Mouse (Mus musculus) midbrain, embryonic 15.5 days (tissue): ENCODE results near the gene Ssna1. TPM values are rescaled to one million over a fixed set of nuclear protein-coding genes. Genes with fewer than 3 reads are reported as not detected.
A peak's percentile ranks its signal among the peaks of the same experiment; 100 is the strongest.

Experiments used
- ATAC-seq: fragments of 200-750 bp; cut with Nextera tagmentation; replicated peaks from 2 replicates; pipeline ENCODE4 v1.8.0; 2017; ENCODE audit warnings: moderate TSS enrichment
- H3K27ac ChIP-seq: fragments of 300-500 bp; sonication (generic); 2 replicates; pipeline ENCODE4 v1.5.1; 2015; ENCODE audit warnings: mild to moderate bottlenecking, inconsistent platforms
- H3K27me3 ChIP-seq: fragments of 300-500 bp; sonication (generic); replicated peaks from 2 replicates; pipeline ENCODE4 v1.6.1; 2015; ENCODE audit warnings: inconsistent platforms
- H3K36me3 ChIP-seq: fragments of 300-500 bp; sonication (generic); replicated peaks from 2 replicates; pipeline ENCODE4 v1.6.1; 2015; ENCODE audit warnings: inconsistent platforms
- H3K4me1 ChIP-seq: fragments of 300-500 bp; sonication (generic); 2 replicates; pipeline ENCODE4 v1.6.1; 2015; ENCODE audit warnings: inconsistent platforms
- H3K4me2 ChIP-seq: fragments of 300-500 bp; sonication (generic); 2 replicates; pipeline ENCODE4 v1.6.1; 2015; ENCODE audit warnings: inconsistent platforms, mild to moderate bottlenecking, moderate library complexity
- H3K4me3 ChIP-seq: fragments of 300-500 bp; sonication (generic); 2 replicates; pipeline ENCODE4 v1.5.1; 2015; ENCODE audit warnings: mild to moderate bottlenecking, inconsistent platforms
- H3K9ac ChIP-seq: fragments of 300-500 bp; sonication (generic); 2 replicates; pipeline ENCODE4 v1.6.1; 2015; ENCODE audit warnings: mild to moderate bottlenecking, inconsistent platforms
- H3K9me3 ChIP-seq: fragments of 300-500 bp; sonication (generic); 2 replicates; pipeline ENCODE4 v1.6.1; 2016; ENCODE audit warnings: inconsistent platforms
- WGBS: fragments of 180-500 bp; shearing (Covaris S2); methylation state at CpG from one replicate; pipeline ENCODE4 v1.1.7; 2015; ENCODE audit warnings: mixed read lengths; 5-methylcytosine and 5-hydroxymethylcytosine counted together
- polyA plus RNA-seq: library from polyadenylated mRNA; unstranded; fragments of >200 nt; fragmentation: Nextera tagmentation; extraction: Ambion mirVana; gene quantifications from 2 replicates; pipeline ENCODE4 v1.2.1, GENCODE M21; 2015

Ssna1 gene
- polyA plus RNA-seq = 186 and 197 TPM in 2 replicates

DNA sequence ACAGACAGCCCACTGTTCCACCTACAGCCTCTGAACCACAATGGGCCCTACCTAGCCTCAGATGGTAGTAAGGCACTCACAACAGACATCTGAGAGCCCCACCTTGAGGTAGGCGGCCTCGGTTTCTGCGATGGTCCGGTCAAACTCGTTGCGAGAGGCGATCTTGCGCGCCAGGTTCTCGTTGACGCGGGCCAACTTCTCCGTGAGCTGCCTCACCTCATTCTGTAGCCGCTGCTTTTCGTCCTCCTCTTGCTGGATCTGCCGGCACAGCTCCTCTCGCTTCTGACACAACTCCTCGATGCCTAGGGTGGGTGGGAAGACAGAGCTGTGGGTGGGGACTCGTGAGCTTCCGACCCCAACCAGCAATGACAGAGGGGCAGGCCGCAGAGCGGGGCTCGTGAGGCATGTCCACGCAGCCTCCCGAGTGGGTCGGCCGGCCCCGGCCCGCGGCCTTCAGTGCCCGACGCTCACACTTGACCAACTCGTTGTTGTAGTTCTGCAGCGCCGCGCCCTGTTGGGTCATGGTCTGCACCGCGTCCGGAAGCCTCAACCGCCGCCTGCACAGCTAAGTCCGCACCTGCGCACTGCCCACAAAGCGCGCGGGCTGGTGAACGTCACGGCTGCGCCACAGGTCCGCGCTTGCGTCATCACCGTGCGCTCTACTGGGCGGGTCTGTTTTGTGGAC, at the start of gene Ssna1, which contains the start of gene Anapc2:
Gene Ssna1, minus strand, starts transcription at position 612 of the 685 bp plus-strand sequence.
Gene Anapc2, plus strand, starts transcription at position 652 of the 685 bp plus-strand sequence.
- Histone ChIP-seq H3K4me3 (peak within 1 kb of the TSS; percentile 83), H3K36me3 (peaks cover 39% of the 10 kb centered on the region), H3K27me3 (no peaks in the 10 kb centered on the region), H3K9ac (peak within 1 kb of the TSS; percentile 91), H3K9me3 (no peaks in the 10 kb centered on the region), H3K27ac (peak within 1 kb of the TSS; percentile 83), H3K4me1 (peaks cover 41% of the 10 kb centered on the region), H3K4me2 (peak within 1 kb of the TSS; percentile 74)
- peak; percentile 95 for ATAC-seq
- WGBS = under 1% methylated on average over 55 of the region's 55 CpGs

DNA sequence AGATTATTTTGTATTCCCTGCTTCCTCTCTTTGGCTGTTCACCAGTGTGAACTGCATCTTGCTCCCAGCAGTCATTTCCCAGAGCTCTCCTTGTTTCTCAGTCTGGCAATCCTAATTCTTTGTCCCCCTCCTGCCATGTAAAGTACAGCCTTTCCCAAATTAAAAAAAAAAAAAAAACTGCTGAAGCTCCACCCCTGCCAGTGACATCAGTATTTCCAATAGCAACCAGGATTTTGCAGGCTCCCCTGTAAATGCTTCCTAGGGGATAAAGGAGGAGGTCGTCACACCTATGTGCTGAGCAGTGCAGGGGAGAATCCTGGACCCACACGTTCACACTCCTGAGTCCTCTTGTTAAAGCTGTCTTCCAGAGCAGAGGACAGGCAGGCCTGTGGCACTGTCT, 47.8 kb upstream of the Ssna1 start:
- no peak overlapping the region for H3K9ac ChIP-seq
- peaks cover 24% of the 10 kb centered on the region for H3K4me1 ChIP-seq
- H3K9me3 ChIP-seq = no peaks in the 10 kb centered on the region
- no peak overlapping the region for H3K4me2 ChIP-seq
- no peak overlapping the region for H3K27ac ChIP-seq
- peaks cover 36% of the 10 kb centered on the region for H3K27me3 ChIP-seq
- no peak overlapping the region for H3K4me3 ChIP-seq
- no peak for ATAC-seq
- WGBS = 41% methylated on average over 2 of the region's 2 CpGs
- no peaks in the 10 kb centered on the region for H3K36me3 ChIP-seq

DNA sequence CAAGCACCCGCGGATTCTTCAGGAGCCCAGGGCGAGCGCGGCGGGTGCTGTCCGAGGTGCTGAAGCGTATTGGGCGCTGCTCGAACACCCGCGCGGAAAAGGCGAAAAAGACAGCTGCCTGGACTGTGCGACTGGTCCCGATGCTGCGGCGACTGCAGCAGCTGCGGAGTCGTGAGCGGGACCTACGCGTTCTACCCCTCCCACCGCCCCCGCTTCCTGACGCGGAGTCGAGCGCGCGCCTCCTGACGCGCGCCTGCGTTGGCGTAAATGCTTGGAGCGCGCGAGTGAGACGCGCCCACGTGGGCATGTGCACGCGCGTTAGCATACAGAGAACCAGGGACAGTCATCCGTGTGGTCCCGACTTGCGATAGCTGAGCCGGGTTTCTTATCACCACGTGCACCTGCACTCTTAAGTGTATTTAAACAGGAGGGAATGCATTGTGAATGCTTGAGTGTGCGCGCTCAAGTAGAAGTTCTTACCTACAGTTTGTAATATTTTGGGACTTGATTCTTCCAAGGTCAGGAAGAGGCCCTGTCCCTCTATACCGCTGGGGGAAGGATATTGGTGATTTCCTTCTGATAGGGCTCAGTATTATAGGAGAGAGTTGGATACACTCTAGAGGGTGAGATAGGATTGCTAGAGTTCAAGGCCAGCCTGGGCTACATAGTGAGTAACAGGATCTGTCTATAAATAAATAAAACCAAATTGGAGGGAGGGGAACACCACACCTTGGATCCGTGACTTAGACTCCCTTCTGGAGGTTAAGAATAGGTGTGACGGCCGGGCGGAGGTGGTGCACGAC, 46.9 kb upstream of the Ssna1 start, which contains the start of gene Grin1:
Gene Grin1, minus strand, starts transcription at position 217 of the 803 bp plus-strand sequence.
- Histone ChIP-seq H3K27ac (peak within 1 kb of the TSS; percentile 82), H3K4me2 (peak within 1 kb of the TSS; percentile 61), H3K9ac (peak within 1 kb of the TSS; percentile 65), H3K4me3 (peak within 1 kb of the TSS; percentile 53), H3K4me1 (peaks cover 24% of the 10 kb centered on the region), H3K36me3 (no peaks in the 10 kb centered on the region), H3K9me3 (no peaks in the 10 kb centered on the region), H3K27me3 (peaks cover 45% of the 10 kb centered on the region)
- WGBS = 8% methylated on average over 58 of the region's 58 CpGs
- ATAC-seq = peak; percentile 87

DNA sequence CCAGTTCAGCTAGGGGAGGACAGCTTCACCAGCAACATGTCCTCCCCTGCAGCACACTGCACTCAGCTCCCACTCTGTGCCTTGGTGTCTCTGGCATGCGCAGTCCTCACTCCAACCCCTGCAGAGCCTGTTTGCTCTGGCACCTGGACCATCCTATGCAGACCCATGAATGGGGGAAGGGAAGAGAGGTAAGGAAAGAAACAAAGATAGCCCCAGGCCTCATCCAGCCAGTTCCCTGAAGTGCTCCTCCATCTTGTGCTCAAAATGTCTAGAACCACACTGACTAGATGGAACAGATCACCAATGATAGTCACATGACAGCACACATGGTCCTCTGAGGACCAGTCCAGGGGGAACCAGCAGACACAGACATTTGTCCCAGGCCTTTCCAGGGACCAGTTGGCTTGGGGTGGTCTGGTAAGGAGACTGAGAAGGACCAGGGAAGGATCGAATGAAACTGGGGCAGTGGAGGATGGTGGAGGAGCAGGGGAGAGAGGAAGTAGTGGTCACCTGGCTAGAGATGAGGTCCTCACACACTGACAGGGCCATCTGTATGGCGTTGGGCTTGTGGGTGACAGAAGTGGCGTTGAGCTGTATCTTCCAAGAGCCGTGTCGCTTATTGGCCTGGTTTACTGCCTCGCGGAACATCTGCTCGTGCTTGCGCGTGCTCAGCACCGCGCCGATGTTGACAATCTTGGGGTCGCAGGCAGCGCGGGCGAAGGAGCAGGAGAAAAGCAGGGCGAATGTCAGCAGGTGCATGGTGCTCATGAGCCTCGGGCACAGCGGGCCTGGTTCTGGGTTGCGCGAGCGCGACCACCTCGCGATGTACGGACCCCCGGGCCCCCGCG, 46.1 kb upstream of the Ssna1 start:
- Histone ChIP-seq H3K9ac (peak overlapping the region; percentile 65), H3K9me3 (no peaks in the 10 kb centered on the region), H3K27me3 (peaks cover 53% of the 10 kb centered on the region), H3K4me2 (peak overlapping the region; percentile 61), H3K4me1 (peaks cover 24% of the 10 kb centered on the region), H3K36me3 (peaks cover 1% of the 10 kb centered on the region; the same call in 1 of the 2 replicates), H3K4me3 (peak overlapping the region; percentile 53), H3K27ac (peak overlapping the region; percentile 82)
- peak; percentile 74 for ATAC-seq
- WGBS = 5% methylated on average over 31 of the region's 31 CpGs

DNA sequence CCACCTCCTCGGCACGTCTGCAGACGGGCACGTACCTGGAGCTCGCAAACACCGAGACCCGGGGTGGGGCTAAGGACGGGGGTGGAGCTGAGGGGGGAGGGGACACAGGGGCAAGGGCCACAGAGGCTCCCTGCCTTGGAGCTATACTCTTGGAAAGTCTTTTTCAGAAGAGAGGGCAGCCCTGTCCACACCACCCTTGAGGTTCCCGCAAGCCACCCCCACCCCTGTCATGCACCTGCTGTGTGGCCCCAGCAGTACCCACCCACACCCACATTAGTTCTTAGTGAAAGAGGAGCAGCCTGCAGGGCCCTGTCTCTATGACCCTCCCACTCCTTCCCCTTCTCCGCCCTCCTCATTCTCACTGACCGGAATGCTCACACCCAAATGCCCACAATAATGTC, 39.3 kb upstream of the Ssna1 start:
- no peak overlapping the region for H3K27ac ChIP-seq
- 0 out of 2 replicates have a peak, but pooled peaks have one; percentile 25 for ATAC-seq
- peaks cover 96% of the 10 kb centered on the region for H3K27me3 ChIP-seq
- H3K4me3 ChIP-seq = no peak overlapping the region
- WGBS = 8% methylated on average over 11 of the region's 11 CpGs
- no peaks in the 10 kb centered on the region for H3K9me3 ChIP-seq
- H3K36me3 ChIP-seq = peaks cover 22% of the 10 kb centered on the region; the same call in 1 of the 2 replicates
- no peak overlapping the region for H3K9ac ChIP-seq
- no peak overlapping the region for H3K4me2 ChIP-seq
- H3K4me1 ChIP-seq = no peaks in the 10 kb centered on the region

DNA sequence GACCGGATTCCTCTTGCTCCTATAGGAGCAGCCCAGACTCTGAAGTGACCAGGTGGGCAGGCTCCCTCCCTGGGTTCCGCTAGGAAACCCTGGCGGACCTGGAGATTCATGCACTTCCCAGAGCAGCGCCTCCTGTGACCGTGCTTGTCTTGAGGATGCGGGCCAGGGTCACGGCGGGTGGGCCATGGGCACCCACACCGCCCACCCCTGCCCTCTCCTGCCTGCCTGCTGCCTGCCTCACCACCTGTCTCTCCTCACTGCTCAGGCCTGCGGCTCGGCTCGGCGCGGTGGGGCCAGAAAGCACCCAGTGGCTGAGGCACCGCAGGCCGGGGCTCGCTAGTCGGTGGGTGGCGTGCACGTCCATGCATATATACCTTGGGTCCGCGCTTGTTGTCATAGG, 38.7 kb upstream of the Ssna1 start:
- no peak overlapping the region for H3K4me2 ChIP-seq
- H3K4me1 ChIP-seq = no peaks in the 10 kb centered on the region
- peaks cover 95% of the 10 kb centered on the region for H3K27me3 ChIP-seq
- 0 out of 2 replicates have a peak, but pooled peaks have one; percentile 27 for ATAC-seq
- no peaks in the 10 kb centered on the region for H3K9me3 ChIP-seq
- no peak overlapping the region for H3K9ac ChIP-seq
- no peak overlapping the region for H3K27ac ChIP-seq
- no peak overlapping the region for H3K4me3 ChIP-seq
- peaks cover 22% of the 10 kb centered on the region; the same call in 1 of the 2 replicates for H3K36me3 ChIP-seq
- WGBS = 7% methylated on average over 22 of the region's 22 CpGs

DNA sequence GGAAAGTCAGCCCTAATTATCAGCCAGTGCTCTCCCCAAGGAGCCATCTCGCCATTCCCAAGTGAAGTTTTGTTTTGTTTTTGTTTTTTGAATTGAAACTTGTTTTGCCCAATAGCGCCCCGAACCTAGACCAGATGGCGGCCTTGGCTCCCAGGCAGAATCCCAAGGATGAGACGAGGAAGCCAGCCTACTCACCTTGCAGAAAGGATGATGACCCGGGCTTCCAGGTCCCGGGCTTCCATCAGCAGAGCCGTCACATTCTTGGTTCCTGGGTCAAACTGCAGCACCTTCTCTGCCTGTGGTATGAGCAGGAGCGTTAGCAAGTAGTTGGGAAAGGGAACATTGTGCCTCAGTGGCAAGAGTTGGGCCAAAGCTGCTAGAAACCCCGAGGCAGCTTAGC, 37.9 kb upstream of the Ssna1 start:
- no peak overlapping the region for H3K4me2 ChIP-seq
- H3K27ac ChIP-seq = no peak overlapping the region
- peaks cover 6% of the 10 kb centered on the region for H3K4me1 ChIP-seq
- 58% methylated on average over 10 of the region's 10 CpGs for WGBS
- H3K4me3 ChIP-seq = no peak overlapping the region
- no peak overlapping the region for H3K9ac ChIP-seq
- no peak for ATAC-seq
- H3K27me3 ChIP-seq = peaks cover 87% of the 10 kb centered on the region
- no peaks in the 10 kb centered on the region for H3K9me3 ChIP-seq
- peaks cover 22% of the 10 kb centered on the region; the same call in 1 of the 2 replicates for H3K36me3 ChIP-seq

DNA sequence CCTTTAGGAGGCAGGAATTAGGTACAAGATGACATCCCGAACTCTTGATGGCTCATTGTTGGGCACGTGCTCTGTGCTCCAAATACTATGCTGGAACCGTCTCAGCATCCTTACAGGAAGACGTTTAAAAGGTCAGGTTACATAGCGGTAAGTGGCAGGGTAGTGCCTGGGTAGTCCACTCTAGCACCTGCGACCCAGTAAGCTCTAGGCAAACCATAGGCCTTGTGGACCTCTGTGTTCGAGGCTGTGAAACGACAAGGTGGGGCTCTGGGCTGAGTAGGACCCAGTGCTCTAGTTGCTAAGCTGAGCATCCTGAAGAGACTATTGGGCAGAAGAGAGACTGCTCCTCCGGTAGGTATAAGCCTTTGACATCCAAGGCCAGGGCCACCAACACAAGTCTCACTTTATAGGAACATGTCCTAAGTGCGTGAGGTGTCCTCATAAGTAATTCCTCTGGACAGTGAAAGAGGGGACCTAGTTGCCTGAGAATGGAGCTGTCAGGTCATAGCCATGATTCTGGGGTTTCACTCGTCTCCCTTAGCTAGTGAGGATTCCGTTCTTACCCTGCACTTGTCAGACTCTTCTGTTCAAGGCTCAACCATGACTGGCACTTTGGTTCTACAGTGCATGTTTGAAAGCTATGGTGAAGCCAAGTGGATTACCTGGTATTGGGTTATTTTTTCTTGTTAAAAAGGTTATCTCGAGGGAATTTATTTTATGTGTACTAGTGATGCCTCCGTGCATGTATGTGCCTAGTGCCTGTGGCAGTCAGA, 33.5 kb upstream of the Ssna1 start:
- Histone ChIP-seq H3K4me2 (peak overlapping the region; percentile 77), H3K9ac (peak overlapping the region; percentile 62), H3K27ac (peak overlapping the region; percentile 73), H3K9me3 (no peaks in the 10 kb centered on the region), H3K27me3 (peaks cover 50% of the 10 kb centered on the region), H3K4me3 (peak overlapping the region; percentile 44), H3K4me1 (peaks cover 17% of the 10 kb centered on the region), H3K36me3 (peaks cover 9% of the 10 kb centered on the region; the same call in 1 of the 2 replicates)
- WGBS = 50% methylated on average over 14 of the region's 14 CpGs
- ATAC-seq = peak; percentile 12; the same call in 1 of the 2 replicates

DNA sequence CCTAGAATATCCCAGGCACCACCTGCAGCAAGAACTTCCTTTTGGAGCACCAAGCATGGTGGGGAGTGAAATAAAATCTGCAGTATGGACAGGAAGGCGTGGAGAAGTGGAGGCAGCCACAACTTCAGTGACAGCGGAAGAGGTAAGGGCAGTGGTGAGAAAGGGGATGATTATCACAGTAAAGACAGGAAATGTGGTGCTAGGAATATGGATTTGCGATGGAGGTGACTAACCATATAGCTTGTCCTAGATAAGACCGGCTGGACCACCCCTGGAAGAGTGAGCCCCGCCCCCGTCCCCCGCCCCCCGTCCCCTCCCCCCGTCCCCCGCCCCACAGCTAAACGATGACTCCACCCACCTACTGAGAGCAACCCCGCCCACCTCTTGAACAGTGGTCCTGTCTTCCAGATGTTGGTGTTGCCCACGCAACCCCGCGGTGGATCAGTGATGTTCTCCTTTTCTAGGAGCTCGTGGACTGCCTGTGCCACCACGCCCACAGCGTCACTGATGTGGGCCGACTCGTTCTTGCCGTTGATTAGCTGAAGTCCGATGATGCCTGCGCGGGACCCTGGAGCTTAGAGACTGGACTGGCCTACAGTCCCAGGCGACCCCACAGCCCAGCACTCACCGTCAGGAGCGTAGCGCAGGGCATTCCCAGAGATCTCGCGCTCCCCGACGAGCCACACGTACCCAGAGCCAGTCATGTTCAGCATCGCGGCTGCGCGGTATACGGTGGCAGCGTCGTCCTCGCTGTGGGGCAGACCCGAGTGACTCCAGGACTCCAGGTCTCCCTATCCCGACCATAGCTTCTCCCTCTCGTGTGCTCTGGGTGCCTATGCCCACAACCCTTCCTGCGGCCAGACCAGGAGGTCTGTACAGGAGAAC, 32.7 kb upstream of the Ssna1 start:
- peaks cover 41% of the 10 kb centered on the region for H3K27me3 ChIP-seq
- WGBS = 1% methylated on average over 45 of the region's 45 CpGs
- peak; percentile 88 for ATAC-seq

DNA sequence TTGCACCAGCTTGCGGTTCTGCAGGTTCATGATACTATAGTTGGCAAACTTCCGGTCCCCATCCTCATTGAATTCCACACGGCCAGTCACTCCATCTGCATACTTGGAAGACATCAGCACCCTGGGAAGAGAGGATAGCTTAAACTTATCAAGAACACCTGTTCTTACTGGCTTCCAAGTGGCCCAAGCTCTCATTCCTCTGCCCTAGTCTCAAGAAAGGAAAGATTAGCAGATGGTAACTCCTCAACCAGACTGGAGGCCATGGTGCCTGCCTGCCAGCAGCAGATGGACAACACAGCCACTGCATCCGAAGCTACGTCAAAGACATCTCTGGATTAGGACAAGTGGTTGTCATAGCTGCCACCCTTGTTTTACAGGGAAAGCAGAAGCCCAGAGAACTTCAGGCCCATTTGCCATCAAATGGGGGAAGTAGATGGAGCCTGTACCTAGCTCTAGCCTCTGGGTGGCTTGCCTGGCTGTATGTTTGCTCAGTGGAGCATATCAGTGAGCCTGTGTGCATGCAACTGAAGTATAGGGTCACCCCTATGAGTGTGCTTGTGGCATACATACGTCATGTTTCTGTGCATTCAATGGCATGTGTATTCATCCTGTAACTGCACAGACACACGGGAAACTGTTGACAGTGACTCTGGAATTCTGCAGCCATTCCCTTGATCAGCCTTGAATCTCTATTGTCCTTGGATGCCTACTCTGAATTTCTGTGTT, 31.9 kb upstream of the Ssna1 start:
- H3K36me3 ChIP-seq = 0 out of 2 replicates have a peak, but pooled peaks cover 7% of the 10 kb centered on the region
- H3K4me2 ChIP-seq = peak overlapping the region; percentile 77
- H3K9me3 ChIP-seq = no peaks in the 10 kb centered on the region
- H3K4me3 ChIP-seq = peak overlapping the region; percentile 44
- WGBS = 66% methylated on average over 7 of the region's 7 CpGs
- peak overlapping the region; percentile 73; the same call in 1 of the 2 replicates for H3K27ac ChIP-seq
- no peak overlapping the region for H3K9ac ChIP-seq
- H3K4me1 ChIP-seq = peaks cover 17% of the 10 kb centered on the region
- H3K27me3 ChIP-seq = peaks cover 34% of the 10 kb centered on the region
- no peak for ATAC-seq

More for the DNA sequence above, 32.7 kb upstream of the Ssna1 start:
- Histone ChIP-seq H3K4me1 (peaks cover 17% of the 10 kb centered on the region), H3K4me3 (peak overlapping the region; percentile 44), H3K4me2 (peak overlapping the region; percentile 77), H3K36me3 (peaks cover 7% of the 10 kb centered on the region; the same call in 1 of the 2 replicates), H3K9me3 (no peaks in the 10 kb centered on the region), H3K9ac (peak overlapping the region; percentile 62), H3K27ac (peak overlapping the region; percentile 73)
